Mouse (Mus musculus) lung, postnatal 25 days (tissue): ENCODE results near the gene Znfx1.

Source experiments
- DNase-seq: peaks from one replicate; pipeline ENCODE4 v3.0.0; 2022; ENCODE audit warnings: low spot score

Znfx1 gene

GRCm38 (mm10) chr2:167062965-167063880 is at the start of gene Znfx1:
Znfx1 (minus strand) TSS chr2:167063015.
- peak; percentile 96 for DNase-seq

DNA sequence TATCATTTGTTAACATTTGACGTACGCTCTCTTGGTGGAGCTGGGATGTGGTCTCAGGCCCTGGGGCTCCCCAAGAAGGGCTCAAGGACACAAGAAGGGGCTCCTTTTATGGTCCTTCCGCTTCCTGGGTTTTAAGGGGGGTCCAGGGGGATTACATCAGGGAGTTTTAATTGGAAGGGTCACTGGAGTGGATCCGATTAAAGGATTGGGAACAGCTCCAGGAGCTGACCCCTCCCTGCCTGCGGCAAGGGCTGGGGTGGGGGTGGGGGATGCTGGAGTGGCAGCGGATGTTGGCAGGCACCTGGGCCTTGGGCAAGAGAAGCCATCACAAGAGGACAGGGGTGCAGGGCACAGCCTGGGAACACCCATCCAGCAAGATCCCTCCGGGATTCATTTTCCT is 49.4 kb upstream of the Znfx1 start:
- DNase-seq = no peak

DNA sequence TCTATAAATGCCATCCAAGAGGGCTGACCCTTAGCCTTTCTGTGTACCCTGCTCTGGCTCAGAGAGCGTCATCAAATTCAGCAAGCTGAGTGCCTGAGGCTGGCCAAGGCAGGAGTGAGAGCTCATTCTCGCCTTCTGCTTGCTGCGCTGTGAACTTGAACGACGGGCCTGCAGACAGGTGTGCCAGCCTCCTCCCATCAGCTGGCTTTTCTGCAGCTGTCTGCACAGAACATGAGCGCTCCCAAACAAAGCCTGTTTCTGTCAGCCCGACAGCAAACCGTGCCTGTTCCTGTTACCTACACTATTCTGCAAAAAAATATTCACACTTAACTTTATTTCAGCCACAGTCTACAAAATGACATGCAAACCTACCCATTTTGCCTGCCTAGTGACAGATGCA is 46.7 kb upstream of the Znfx1 start:
- DNase-seq = no peak

DNA sequence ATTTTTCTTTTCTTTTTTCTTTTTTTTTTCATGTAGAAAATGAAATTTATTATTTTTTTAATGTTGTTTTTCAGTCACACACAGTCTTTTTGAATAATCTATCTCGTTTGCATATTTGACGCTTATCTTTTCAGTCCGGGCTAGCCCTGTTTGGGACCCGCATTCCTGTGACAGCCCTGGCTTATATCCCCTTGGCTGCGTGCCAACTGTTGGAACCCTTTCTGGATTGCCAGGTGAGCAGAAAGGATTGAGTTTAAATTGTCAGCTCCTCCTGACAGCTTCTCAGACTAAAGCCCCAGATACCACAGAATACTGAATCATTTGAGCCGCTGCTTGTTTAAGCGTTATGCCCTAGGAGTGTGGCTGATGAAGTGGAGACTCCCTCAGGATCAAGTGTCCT is 40.7 kb upstream of the Znfx1 start:
- DNase-seq = no peak

DNA sequence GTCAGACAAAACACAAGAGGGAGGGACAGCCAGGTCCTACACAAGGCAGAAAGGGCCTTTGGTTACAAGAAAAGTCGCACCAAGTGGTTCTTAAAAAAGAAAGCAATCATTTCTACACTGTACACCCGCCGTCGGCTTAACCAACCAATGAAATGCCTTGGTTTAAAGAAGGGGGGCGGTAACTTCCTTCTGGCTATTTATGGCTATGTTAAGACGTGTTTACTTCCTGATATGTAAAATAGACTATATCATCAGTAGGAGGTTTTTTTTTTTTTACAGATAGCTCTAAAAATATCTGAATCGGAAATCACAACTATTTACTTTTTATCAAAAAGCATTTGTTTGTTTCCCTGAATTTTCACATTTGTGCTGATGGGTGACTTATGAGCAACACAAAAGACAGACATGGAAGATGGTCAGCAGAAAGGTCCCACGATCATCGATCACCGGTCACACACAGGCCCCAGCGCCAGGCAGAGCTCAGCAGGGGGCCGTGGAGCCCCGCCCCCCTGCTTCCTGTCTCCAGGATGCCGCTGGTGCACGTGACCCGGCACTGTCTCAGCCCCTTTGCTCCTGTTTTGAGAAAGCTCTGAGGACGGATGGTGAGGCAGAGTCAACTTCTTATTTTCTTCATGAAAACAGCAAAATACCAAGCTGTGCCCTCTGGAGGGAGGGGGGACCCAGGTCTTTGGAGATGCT is 39.1 kb upstream of the Znfx1 start:
- DNase-seq = peak; percentile 63

- no peak for DNase-seq
Observed at GRCm38 (mm10) chr2:167094688-167095087, 31.9 kb upstream of the Znfx1 start.

DNA sequence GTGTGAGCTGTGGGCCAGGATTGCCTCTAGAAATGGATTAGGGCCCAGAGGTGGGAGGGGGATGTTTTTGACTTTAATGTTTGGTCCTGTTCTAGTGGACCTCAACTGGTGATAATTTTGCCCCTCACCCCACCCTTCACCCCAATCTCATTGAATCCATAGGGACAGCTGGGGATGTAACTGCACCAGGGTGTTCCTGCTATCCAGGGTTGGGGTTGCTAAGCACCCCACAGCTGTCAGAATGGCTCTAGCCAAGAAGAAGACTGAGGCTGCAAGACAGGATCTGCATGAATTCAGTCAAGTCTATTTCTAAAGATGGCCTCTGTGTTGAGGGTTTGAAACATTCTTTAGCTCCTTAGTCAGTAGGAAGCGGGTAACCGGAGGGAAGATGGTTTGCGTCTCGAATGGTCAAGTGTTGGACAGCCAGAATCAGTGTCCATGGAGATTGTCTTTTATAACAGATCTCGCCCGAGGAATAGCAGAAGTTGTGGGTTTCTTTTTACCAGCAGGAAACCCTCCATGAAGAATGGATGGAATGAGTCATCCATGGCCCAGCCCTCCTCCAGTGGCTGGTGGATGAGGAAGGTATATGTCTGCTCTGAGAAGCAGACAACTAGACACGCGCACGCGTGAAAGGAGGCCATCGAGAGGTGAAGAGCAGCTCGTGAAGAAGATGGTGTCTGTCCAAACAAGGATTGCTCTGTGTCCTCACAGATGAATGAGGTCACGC is 30.5 kb upstream of the Znfx1 start:
- peak; percentile 29 for DNase-seq

DNA sequence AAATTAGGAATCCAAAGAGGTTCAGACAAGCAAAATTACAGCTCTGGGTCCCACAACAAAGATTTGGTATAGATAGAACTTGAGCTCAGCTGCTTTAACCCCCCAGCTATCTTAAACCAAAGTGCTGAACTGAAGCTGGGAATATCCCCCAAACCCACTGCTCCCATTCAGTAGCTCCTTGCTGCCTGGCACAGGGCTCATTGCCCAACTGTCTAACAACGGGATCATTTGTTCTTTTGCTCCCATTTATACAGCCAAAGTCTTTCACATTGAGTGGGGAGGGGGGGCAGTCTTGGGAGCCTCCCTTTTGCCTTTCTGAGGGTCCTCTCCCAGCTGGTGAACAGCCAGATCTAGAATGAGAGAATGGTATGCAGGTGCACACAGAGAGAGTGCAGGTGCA is 27.5 kb upstream of the Znfx1 start:
- no peak for DNase-seq

DNA sequence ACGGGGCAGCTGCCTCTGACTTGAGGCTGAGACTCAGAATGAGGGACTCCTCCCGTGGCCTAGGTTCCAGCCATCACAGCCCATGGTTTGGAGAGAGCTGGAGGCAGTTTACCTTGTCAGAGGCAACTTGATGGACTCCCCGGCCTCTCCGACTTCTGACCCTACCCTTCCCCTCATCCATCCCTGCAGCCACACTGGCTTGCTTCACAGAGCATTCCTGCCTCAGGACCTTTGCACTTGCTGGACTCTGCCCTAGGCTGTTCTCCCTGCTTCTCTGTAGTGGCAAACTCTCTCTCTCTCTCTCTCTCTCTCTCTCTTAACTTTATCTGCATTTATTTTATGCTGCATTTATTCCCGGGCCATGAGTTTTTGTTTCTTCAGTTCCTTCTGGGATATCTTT is 24.0 kb upstream of the Znfx1 start:
- DNase-seq = no peak

DNA sequence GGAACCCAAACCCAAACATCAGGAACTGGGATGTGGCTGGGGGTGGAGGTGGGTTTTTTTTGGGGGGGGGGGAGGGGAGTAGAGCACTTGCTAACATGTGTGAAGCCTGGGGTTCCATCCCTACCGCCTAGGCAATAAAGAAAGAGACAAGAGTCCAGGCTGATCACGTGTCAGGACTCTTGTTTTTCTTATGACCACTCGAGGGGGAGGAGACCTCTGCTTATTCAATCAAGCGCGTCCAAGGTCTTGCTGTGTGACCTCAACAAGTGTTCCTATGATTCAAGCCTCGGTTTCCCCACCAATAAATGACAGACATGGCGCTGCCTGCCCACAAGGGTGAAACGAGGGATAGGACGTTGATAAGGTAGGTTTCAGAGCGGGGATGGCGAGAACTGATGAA is 23.3 kb upstream of the Znfx1 start:
- no peak for DNase-seq

GRCm38 (mm10) chr2:167081639-167082038 is 18.8 kb upstream of the Znfx1 start:
- DNase-seq = no peak

- no peak for DNase-seq
Observed at GRCm38 (mm10) chr2:167081135-167081534, 18.3 kb upstream of the Znfx1 start.

DNA sequence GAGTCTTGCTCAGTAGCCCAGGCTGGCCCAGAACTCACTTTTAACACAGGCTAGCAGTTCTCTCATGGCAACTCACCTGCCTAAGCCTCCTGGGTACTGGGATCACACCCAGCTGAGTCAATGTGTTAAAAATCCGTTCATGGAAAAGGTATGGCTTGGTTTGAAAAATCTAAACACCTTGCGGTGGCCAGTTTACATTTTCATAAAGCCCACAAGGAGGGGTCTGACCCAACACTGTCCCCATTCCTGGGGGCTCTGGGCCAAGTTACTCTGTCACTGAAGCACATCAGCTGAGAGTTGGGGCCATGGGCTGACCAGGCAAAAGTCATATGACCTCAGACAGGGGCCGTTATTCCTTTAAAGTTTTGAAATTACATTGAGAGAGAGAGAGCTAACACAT is 17.6 kb upstream of the Znfx1 start:
- no peak for DNase-seq

GRCm38 (mm10) chr2:167079535-167080257 is 16.9 kb upstream of the Znfx1 start:
- no peak for DNase-seq

- no peak for DNase-seq
Observed at GRCm38 (mm10) chr2:167078931-167079495, 16.2 kb upstream of the Znfx1 start.

GRCm38 (mm10) chr2:167078486-167078885 is 15.7 kb upstream of the Znfx1 start:
- DNase-seq = no peak

DNA sequence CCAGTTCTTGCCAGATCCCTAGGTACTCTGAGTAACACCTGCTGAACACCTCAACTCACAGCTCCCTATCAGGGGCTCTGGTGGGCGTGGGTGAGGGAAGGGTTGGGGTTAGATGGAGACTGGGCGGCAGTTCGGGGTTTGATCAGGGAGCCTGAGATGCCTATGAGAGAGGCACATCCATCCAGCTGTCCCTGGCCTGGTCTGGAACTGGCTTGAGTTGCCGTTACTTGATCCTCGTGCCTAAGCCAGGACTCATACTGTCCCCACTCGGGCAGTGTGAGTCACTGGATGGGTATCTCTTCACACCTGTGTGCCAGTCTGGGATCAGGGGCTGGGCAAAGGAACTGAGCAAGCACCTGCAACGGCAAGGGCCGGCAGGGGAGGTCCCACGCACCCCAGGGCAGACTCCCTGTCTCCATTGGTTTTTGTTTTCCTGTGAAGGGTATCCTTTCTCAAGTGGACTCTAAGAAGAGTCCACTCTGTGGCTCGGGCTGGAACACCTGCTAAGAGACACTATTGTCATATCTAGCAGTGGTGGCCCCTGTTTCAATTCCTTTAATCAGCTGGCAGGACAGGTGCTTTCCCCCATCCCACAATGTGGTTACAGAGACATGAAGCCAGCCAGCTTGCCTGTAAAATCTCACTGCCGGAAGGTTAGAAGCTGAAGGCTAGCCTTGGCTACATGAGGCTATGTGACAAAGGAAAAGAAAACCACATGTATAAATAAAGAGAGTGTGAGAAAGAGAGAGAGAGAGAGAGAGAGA is 14.6 kb upstream of the Znfx1 start:
- DNase-seq = no peak

DNA sequence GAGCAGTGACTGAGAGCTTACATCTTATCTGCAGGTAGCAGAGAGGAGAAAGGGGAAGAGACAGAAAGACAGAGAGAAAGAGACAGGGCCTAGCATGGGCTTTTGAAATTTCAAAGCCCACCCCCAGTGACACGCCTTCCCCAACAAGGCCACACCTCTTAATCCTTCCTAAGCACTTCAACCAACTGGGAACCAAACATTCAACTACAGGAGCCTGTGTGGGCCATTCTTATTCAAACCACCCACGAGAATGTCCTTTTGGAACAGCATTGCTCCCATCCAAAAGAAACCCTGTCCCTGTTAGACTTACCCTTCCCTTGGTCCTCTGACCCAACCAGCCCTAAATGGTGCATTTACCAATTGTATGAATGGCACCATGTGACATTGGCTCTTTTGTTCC is 13.9 kb upstream of the Znfx1 start:
- no peak for DNase-seq

GRCm38 (mm10) chr2:167076352-167076751 is 13.5 kb upstream of the Znfx1 start:
- DNase-seq = no peak

GRCm38 (mm10) chr2:167074587-167074986 is 11.8 kb upstream of the Znfx1 start:
- DNase-seq = no peak
